Mouse (Mus musculus) left cerebral cortex, adult 11 months (tissue): ENCODE measurements around the gene Pkd1.

Source experiments
- DNase-seq: peaks from one replicate; pipeline ENCODE4 v3.0.0; 2022; ENCODE audit warnings: low spot score

Pkd1 gene

GRCm38 (mm10) chr17:24533099-24533992 lies 16.3 kb upstream of the Pkd1 start:
- peak; percentile 89 for DNase-seq

GRCm38 (mm10) chr17:24534160-24534718 lies 15.4 kb upstream of the Pkd1 start, which contains the start of gene Rab26:
Gene Rab26 (minus strand): TSS chr17:24534210.
- DNase-seq: no peak

- no peak for DNase-seq
Observed at GRCm38 (mm10) chr17:24535300-24535699, 14.3 kb upstream of the Pkd1 start.

GRCm38 (mm10) chr17:24537536-24537935 lies 12.1 kb upstream of the Pkd1 start:
- DNase-seq: no peak

GRCm38 (mm10) chr17:24538950-24539349 lies 10.7 kb upstream of the Pkd1 start:
- DNase-seq: no peak

- no peak for DNase-seq
Observed at GRCm38 (mm10) chr17:24540375-24540774, 9.3 kb upstream of the Pkd1 start.

DNA sequence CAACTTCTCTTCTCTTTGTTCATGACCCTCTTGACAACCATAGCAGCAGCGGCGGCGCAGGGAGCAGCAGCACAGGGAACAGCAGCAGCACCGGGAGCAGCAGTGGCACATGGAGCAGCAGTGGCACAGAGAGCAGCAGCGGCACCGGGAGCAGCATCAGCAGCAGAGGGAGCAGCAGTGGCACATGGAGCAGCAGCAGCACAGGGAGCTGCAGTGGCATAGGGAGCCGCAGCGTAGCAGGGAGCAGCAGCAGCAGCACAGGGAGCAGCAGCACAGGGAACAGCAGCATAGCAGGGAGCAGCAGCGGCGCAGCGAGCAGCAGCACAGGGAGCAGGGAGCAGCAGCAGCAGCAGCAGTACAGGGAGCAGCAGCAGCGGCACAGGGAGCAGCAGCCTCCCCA lies 5.0 kb upstream of the Pkd1 start:
- DNase-seq: no peak

DNA sequence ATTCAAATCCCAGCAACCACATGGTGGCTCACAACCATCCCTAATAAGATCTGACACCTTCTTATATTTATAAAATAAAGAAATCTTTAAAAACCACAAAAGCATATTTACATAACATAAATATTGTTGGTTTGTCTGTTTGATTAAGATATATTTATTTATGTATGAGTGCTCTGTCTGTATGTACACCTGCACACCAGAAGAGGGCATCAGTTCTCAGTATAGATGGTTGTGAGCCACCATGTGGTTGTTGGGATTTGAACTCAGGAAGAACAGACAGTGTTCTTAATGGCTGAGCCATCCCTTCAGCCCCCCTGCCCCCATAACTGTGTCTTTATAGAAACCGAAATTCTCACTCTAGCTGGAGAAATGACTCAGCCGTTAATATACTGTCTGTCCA lies 4.4 kb upstream of the Pkd1 start:
- no peak for DNase-seq

- DNase-seq: no peak
Observed at GRCm38 (mm10) chr17:24546234-24546633, 3.4 kb upstream of the Pkd1 start.

DNA sequence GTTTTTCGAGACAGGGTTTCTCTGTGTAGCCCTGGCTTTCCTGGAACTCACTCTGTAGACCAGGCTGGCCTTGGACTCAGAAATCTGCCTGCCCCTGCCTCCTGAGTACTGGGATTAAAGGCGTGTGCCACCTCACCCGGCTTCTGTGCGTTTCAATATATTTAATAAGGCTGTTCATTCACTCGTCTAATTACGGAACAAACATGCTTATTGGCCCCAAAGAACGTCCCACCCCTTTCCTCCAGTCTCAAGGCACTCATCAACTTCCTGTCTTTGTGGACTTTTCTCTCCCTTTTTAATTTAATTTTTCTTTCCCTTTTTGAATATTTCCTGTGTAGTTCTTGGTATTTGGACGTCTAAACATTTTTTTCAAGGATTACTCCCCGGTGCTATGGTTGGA lies 1.2 kb upstream of the Pkd1 start:
- DNase-seq: no peak

DNA sequence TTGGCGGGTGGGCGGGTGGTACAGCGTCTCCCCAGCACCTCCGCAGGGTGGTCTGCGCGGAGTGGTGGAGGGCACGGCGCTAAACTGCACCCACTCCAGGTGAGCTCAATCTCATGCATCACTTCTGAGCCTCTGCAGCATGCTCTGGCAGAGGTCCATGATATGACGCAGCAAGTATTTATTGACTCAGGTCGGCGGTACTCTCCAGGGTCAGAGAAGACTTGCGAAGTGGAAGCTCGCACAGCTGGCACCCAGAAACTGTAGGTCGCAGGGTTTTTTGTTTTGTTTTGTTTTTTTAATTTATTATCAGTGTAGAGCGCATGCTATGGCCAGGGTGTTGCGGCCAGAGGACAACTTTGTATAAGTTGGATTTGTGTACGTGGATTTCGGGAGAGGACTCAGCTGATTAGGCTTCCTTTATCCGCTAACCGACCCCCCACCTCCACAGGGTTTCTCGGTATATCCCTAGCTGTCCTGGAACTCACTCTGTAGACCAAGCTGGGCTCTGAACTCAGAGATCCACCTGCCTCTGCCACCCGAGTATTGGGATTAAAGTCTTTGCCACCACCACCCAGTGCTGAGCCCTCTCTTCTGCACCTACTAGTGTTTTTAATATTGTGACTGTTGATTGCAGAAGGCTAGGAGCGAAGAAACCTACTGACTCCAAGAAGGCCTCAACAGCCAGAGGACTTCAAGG lies 565 bp upstream of the Pkd1 start:
- DNase-seq: no peak

DNA sequence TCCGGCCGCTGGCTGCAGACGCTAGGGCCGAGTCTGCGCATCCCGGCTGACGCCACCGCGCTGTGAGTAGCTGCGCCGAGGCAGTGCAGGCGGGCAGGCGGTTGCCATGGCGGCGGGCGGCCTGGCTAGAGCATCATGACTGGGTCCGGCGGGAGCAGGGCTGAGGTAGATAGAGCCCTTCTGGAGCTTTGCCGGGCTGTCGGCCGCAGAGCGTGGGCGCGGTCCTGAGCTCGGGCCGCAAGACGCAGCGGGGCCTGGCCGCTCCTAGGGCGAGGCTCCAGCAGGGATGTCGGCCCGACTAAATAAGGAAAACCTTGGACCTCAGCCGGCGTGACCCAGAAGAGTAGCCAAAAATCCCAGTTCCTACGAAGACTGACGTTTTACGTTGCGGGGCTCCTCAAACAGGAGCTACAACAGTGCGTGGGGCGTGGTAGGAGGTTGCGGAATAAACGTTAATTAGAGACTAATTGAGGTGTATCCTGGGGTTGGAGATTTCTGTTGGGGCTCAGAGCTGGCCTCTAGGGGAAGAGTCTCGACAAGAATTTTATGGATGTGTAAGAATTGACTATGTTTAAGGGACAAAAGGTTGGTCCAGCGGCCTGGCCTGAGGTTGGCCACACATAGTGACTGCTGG lies 899 bp downstream of the Pkd1 start:
- DNase-seq: no peak

DNA sequence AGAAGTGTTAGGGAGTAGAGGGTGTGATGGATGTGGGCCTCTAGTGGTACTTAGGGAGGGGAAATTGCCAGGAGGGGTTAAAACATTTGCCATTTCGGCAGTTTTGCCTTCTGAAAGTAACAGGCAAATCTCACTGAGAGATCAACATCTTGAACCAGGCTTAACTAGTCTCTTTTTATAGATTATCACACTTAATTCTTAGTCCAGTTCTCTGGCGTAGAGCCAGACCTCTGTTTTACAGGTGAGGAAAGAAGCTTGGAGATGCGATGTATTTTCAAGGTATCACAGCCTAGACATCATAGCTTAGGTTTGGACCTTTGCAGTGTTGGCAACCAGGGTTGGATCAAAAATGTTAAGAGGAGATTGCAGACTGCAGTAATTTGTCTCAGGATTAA lies 1.4 kb downstream of the Pkd1 start:
- DNase-seq: no peak

DNA sequence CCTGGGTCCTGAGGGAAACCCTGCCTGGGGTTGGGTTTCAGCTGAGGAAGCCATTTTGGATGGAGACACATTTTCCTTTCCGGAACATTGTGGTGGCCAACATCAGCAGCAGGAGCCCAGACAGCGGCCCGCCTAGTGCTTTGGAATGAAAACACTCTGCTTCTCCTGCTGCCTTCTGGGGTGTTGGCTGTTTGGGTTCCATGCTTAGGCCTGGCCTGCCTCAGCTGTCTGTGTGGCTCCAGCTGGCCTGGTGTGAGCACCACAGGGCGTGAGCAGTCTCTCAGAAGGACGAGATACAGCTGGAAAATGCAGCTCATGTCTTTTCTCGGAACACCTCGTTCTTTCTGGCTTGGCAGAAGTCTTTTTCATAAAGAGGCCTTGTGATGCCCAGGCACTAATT lies 7.5 kb downstream of the Pkd1 start:
- no peak for DNase-seq

DNA sequence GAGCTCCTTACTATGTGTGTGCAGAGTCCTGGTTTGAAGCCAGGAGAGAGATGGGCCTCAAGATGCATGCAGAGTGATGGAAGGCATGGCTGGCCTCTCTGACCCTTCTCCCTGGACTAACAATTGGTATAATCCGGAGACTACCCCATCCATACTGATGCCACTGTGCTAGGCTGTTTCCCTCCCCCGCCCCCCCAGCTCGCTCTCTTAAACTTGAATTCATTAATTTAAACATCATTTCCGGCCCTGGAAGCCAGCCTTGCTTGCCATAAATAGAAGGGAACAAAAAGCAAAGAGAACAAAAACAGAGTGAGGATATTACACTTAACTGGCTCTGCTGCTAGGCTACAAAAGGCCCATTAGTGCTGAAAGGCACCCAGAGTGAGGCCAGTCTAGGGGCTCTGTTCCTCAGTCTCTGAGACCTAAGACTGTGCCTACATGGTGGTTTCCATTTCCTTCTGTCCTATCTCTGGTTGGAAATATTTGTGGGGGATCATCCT lies 9.0 kb downstream of the Pkd1 start:
- no peak for DNase-seq

- DNase-seq: no peak
Observed at GRCm38 (mm10) chr17:24559146-24559545, 9.5 kb downstream of the Pkd1 start.

DNA sequence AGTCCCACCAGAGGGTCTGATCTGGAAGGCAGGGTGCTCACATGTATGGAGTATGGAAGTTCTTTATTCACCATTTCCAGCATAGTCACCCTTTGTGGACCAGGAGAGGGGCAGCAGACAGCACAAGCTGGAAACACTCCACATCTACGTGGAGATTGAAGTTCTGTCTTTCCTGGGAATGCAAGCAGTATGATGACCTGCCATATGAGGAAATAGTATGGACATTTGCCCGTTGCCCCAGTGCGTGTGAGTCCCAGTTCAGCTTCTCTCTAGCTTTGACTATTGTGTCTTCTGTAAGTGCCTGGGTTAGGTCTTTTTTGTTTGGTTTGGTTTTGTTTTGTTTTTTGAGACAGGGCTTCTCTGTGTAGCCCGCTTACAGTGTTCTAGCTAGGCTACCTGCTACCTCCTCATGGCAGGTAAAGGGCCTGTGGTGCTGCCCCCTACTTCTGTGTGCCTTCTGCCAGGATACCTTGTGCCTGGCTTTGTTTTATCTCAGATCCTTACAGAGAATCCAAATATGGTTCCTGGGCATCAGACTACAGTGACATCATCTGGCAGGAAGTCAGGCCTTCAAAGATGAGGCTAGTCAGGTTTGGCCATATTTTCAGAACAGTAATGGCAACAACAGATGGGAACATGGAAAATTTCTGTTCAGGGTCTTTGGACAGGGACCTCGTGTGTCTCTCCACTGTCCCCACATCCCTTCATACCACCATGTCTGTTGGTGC lies 10.8 kb downstream of the Pkd1 start:
- no peak for DNase-seq

DNA sequence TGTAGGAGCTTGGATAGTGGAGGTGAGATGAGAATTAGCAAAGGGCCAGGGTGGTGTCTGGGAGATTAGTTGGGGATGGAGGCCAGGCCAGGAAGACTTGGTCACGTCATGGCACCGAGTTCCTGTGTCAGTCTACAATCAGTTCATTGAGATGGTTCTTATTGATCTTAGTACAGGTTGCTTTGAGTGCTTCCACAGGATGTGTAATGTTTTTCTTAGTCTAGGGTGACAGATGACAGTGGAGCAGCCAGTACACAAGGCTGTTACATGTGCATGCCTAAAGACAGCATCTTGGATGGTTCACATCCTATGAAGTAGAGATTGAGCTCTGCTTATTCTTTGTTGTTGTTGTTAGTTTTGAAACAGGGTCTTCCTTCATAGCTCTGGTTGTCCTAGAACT lies 12.0 kb downstream of the Pkd1 start:
- no peak for DNase-seq

GRCm38 (mm10) chr17:24563638-24564037 lies 14.0 kb downstream of the Pkd1 start:
- DNase-seq: no peak

DNA sequence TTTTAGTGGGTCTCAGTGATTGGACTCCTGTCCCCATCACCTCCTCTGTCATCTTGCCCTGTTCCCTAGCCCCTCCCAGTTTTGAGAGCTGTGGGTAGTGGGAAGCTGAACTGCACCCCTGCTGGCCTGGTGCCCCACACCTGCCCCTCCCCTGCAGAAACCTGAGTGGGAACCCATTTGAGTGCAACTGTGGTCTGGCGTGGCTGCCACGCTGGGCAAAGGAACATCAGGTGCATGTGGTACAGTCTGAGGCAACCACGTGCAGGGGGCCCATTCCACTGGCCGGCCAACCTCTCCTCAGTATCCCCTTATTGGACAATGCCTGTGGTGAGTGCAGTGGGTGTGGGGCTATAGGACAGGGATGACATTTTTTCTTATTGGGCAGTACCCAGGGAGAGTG lies 14.8 kb downstream of the Pkd1 start:
- DNase-seq: no peak

- DNase-seq: no peak
Observed at GRCm38 (mm10) chr17:24565092-24565491, 15.5 kb downstream of the Pkd1 start.

DNA sequence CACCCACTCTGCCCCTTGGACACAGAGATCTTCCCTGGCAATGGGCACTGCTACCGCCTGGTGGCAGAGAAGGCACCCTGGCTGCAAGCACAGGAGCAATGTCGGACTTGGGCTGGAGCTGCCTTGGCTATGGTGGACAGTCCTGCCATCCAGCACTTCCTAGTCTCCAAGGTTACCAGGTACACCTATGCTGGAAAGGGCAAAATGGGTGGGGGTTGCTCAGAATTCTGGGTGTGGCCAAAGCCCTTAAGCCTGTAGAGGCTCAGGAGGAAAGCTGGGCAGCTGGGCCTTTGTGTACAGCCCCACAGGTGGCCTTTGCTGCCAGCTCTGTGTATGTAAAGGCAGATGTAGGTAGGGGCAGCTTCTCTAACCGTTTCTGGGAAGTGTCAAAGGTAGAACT lies 16.2 kb downstream of the Pkd1 start:
- no peak for DNase-seq
